Mouse (Mus musculus) liver, embryonic 15.5 days (tissue): ENCODE results near the gene Ccdc30. TPM values are rescaled to one million over a fixed set of nuclear protein-coding genes. Genes with fewer than 3 reads are reported as not detected.

ENCODE experiments used
- ATAC-seq: fragments of 200-750 bp; cut with Nextera tagmentation; 2 replicates; pipeline ENCODE4 v1.8.0; 2017; ENCODE audit warnings: moderate number of reproducible peaks, mild to moderate bottlenecking, moderate library complexity; ENCODE audit not compliant: insufficient read depth
- H3K27ac ChIP-seq: fragments of 300-500 bp; sonication (generic); replicated peaks from 2 replicates; pipeline ENCODE4 v1.5.1; 2015; ENCODE audit warnings: mild to moderate bottlenecking, inconsistent platforms
- H3K27me3 ChIP-seq: fragments of 300-500 bp; sonication (generic); 2 replicates; pipeline ENCODE4 v1.6.1; 2015; ENCODE audit warnings: mild to moderate bottlenecking, inconsistent platforms
- H3K36me3 ChIP-seq: fragments of 300-500 bp; sonication (generic); replicated peaks from 2 replicates; pipeline ENCODE4 v1.6.1; 2015; ENCODE audit warnings: moderate library complexity, mild to moderate bottlenecking, inconsistent platforms
- H3K4me1 ChIP-seq: fragments of 300-500 bp; sonication (generic); replicated peaks from 2 replicates; pipeline ENCODE4 v1.6.1; 2015; ENCODE audit warnings: inconsistent platforms
- H3K4me2 ChIP-seq: fragments of 300-500 bp; sonication (generic); 2 replicates; pipeline ENCODE4 v1.6.1; 2015; ENCODE audit warnings: moderate library complexity, mild to moderate bottlenecking, inconsistent platforms
- H3K4me3 ChIP-seq: fragments of 300-500 bp; sonication (generic); replicated peaks from 2 replicates; pipeline ENCODE4 v1.5.1; 2015; ENCODE audit warnings: mild to moderate bottlenecking, inconsistent platforms
- H3K9ac ChIP-seq: fragments of 300-500 bp; sonication (generic); 2 replicates; pipeline ENCODE4 v1.6.1; 2015; ENCODE audit warnings: moderate library complexity, mild to moderate bottlenecking, inconsistent platforms
- H3K9me3 ChIP-seq: fragments of 300-500 bp; sonication (generic); replicated peaks from 2 replicates; pipeline ENCODE4 v1.6.1; 2016; ENCODE audit warnings: inconsistent platforms
- WGBS: fragments of 180-500 bp; shearing (Covaris S2); methylation state at CpG from one replicate; pipeline ENCODE4 v1.1.7; 2015; ENCODE audit warnings: mixed read lengths; ENCODE audit not compliant: insufficient replicate concordance; 5-methylcytosine and 5-hydroxymethylcytosine counted together
- polyA plus RNA-seq: library from polyadenylated mRNA; unstranded; fragments of >200 nt; fragmentation: Nextera tagmentation; extraction: Ambion mirVana; gene quantifications from 2 replicates; pipeline ENCODE4 v1.2.1, GENCODE M21; 2015

Ccdc30 gene
- polyA plus RNA-seq, 1 experiment from 2014 or later: 1.1 TPM

GRCm38 (mm10) chr4:119362231-119362630, 53.1 kb downstream of the Ccdc30 start:
- H3K9ac ChIP-seq: no peak overlapping the region
- H3K9me3 ChIP-seq: no peaks in the 10 kb centered on the region
- H3K27me3 ChIP-seq: peaks cover 8% of the 10 kb centered on the region; the same call in 1 of the 2 replicates
- H3K27ac ChIP-seq: no peak overlapping the region
- 48% methylated on average over 3 of the region's 3 CpGs for WGBS
- H3K4me2 ChIP-seq: no peak overlapping the region
- H3K36me3 ChIP-seq: no peaks in the 10 kb centered on the region
- H3K4me3 ChIP-seq: no peak overlapping the region
- H3K4me1 ChIP-seq: no peaks in the 10 kb centered on the region
- ATAC-seq: no peak

DNA sequence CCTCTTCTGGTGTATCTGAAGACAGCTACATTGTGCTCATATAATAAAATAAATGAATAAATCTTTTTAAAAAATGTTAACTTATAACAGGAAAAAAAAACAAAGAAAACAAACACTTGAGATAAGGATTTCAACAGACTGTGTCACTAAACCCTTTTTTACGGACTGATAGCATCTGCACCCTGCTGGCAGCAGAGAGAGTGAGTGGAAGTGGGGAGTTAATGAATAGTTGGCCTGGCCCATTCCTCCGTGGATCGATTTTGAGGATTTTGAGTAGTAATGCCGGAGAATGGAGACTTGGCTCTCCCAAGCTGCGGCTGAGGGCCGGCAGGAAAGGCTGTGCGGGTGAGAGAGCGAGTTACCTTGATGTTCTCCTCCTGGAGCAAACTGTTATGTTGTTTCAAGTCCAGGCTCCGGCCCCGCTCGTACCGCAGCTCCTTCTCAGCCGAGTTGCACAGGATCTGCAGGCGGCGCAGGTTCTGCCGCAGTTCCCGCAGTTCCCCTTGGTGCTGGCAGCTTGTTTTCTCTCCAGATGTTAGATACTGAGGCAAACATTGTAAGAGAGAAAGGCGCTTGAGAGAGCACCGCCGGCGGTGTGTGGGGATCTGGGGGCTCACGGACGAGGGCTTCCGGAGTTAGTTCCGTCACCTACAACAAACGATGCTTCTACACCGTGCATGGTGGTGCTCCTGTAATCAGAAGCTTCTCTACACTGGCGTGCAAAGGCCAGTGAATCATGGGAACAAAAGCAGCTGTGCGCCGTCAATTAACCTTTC, 55.9 kb downstream of the Ccdc30 start:
- no peaks in the 10 kb centered on the region for H3K4me1 ChIP-seq
- H3K27ac ChIP-seq: no peak overlapping the region
- no peaks in the 10 kb centered on the region for H3K36me3 ChIP-seq
- ATAC-seq: no peak
- no peak overlapping the region for H3K9ac ChIP-seq
- peak overlapping the region; percentile 37 for H3K4me3 ChIP-seq
- peak overlapping the region; percentile 58 for H3K4me2 ChIP-seq
- 10% methylated on average over 30 of the region's 30 CpGs for WGBS
- H3K27me3 ChIP-seq: peaks cover 16% of the 10 kb centered on the region; the same call in 1 of the 2 replicates
- no peaks in the 10 kb centered on the region for H3K9me3 ChIP-seq

DNA sequence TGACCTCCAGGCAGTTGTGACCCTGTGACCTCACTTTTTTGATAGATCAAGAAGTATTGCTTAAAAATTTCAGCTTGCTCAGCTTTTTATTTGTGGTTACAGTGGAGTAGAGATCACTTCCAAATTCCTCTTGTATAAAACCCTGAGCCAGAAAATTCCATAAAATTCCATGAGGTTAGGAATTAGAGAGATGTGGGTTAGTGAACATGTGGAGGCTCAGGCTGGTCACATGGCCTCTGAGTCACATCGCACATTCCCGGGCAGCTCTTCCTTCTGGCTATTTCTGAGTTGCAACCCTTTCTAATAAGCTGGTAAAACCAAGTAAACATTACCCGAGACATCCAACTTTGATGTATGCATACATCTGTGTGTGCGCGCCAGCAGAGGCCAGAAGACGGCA, 69.8 kb downstream of the Ccdc30 start:
- 72% methylated on average over 6 of the region's 6 CpGs for WGBS

DNA sequence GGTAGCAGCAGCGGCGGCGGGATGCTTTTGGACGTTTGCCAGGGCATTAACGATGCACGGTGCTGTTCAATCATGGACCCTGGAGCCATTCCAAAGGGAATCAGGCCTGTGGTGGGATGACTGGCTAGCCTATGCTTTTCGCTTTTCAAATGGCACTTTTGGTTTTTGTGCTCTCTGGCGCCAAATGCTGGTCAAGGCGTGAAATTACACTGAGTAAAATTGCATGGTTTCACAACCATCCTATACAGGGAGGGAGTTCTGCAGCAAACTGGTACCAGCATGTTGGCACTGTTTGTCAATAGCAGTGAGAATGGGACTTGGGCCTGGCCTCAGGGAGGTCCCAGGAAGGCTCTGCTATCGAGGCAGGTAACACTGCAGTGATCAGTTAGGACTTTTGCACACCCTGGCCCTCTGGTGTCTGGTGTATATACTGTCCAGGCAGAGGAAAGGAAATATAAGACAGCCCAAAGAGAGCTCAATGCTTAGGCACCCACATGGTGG, 76.4 kb downstream of the Ccdc30 start:
- Histone ChIP-seq H3K27me3 (no peaks in the 10 kb centered on the region), H3K4me1 (0 out of 2 replicates have a peak, but pooled peaks cover 3% of the 10 kb centered on the region), H3K9ac (no peak overlapping the region), H3K4me3 (no peak overlapping the region), H3K9me3 (no peaks in the 10 kb centered on the region), H3K36me3 (no peaks in the 10 kb centered on the region), H3K27ac (no peak overlapping the region), H3K4me2 (no peak overlapping the region)
- ATAC-seq: no peak
- WGBS: 8% methylated on average over 10 of the region's 10 CpGs

More for the DNA sequence above, 69.8 kb downstream of the Ccdc30 start:
- Histone ChIP-seq H3K4me2 (no peak overlapping the region), H3K27ac (no peak overlapping the region), H3K4me3 (no peak overlapping the region), H3K27me3 (no peaks in the 10 kb centered on the region), H3K4me1 (no peaks in the 10 kb centered on the region), H3K9me3 (no peaks in the 10 kb centered on the region), H3K9ac (no peak overlapping the region), H3K36me3 (no peaks in the 10 kb centered on the region)
- ATAC-seq: no peak

- no peak overlapping the region for H3K4me2 ChIP-seq
- ATAC-seq: no peak
- H3K27me3 ChIP-seq: no peaks in the 10 kb centered on the region
- H3K9me3 ChIP-seq: no peaks in the 10 kb centered on the region
- no peak overlapping the region for H3K27ac ChIP-seq
- H3K4me3 ChIP-seq: no peak overlapping the region
- H3K36me3 ChIP-seq: no peaks in the 10 kb centered on the region
- H3K4me1 ChIP-seq: 0 out of 2 replicates have a peak, but pooled peaks cover 3% of the 10 kb centered on the region
- 70% methylated on average over 4 of the region's 4 CpGs for WGBS
- no peak overlapping the region for H3K9ac ChIP-seq
Observed at GRCm38 (mm10) chr4:119338422-119338821, 76.9 kb downstream of the Ccdc30 start.

- ATAC-seq: no peak
- H3K4me2 ChIP-seq: no peak overlapping the region
- H3K9ac ChIP-seq: no peak overlapping the region
- H3K36me3 ChIP-seq: no peaks in the 10 kb centered on the region
- WGBS: 68% methylated on average over 6 of the region's 6 CpGs
- H3K9me3 ChIP-seq: no peaks in the 10 kb centered on the region
- peaks cover 4% of the 10 kb centered on the region; the same call in 1 of the 2 replicates for H3K27me3 ChIP-seq
- H3K4me3 ChIP-seq: no peak overlapping the region
- H3K4me1 ChIP-seq: no peaks in the 10 kb centered on the region
- H3K27ac ChIP-seq: no peak overlapping the region
Observed at GRCm38 (mm10) chr4:119333487-119333886, 81.8 kb downstream of the Ccdc30 start.

DNA sequence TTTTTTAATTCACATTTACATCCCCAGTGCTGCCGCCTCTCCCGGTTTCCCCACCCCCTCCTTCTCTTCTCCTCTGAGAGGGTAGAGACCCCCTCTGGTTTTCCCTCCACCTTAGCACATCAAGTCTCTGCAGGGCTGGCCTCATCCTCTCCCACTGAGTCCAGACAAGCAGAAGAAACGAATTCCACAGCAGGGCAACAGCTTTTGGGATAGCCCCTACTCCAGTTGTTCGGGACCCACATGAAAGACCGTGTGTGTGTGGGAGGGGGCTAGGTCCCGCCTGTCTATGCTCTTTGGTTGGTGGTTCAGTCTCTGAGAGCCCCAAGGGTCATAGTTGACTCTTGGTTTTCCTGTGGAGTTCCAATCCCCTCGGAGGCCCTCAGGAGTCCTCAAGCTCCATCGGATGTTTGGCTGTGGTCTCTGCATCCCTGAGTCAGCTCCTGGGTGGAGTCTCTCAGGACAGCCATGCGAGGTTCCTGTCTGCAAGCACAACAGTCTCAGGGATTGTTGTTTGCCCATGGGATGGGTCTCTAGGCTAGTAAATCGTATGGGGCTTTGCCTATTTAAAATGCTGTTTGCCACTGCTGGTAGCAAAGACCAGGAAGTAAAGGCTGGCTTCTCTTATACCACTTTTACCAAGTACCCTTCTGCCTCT, 94.3 kb downstream of the Ccdc30 start:
- peak overlapping the region; percentile 50 for H3K9ac ChIP-seq
- ATAC-seq: peak; percentile 14; the same call in 1 of the 2 replicates
- peak overlapping the region; percentile 81 for H3K4me3 ChIP-seq
- H3K4me1 ChIP-seq: peaks cover 22% of the 10 kb centered on the region
- 29% methylated on average over 10 of the region's 10 CpGs for WGBS
- 0 out of 2 replicates have a peak overlapping the region, but pooled peaks have one; percentile 63 for H3K27ac ChIP-seq
- H3K9me3 ChIP-seq: no peaks in the 10 kb centered on the region
- peaks cover 5% of the 10 kb centered on the region; the same call in 1 of the 2 replicates for H3K27me3 ChIP-seq
- peaks cover 26% of the 10 kb centered on the region for H3K36me3 ChIP-seq
- peak overlapping the region; percentile 93 for H3K4me2 ChIP-seq

GRCm38 (mm10) chr4:119320131-119320830, 95.0 kb downstream of the Ccdc30 start, which contains the start of gene Ppih:
TSS of gene Ppih (minus strand) at chr4:119320546.
- Histone ChIP-seq H3K9me3 (no peaks in the 10 kb centered on the region), H3K36me3 (peaks cover 33% of the 10 kb centered on the region), H3K4me3 (peak within 1 kb of the TSS; percentile 81), H3K27ac (peak within 1 kb of the TSS; percentile 63; the same call in 1 of the 2 replicates), H3K4me2 (peak within 1 kb of the TSS; percentile 93), H3K4me1 (peaks cover 22% of the 10 kb centered on the region), H3K9ac (peak within 1 kb of the TSS; percentile 71), H3K27me3 (peaks cover 4% of the 10 kb centered on the region; the same call in 1 of the 2 replicates)
- ATAC-seq: peak; percentile 96
- under 1% methylated on average over 44 of the region's 44 CpGs for WGBS

DNA sequence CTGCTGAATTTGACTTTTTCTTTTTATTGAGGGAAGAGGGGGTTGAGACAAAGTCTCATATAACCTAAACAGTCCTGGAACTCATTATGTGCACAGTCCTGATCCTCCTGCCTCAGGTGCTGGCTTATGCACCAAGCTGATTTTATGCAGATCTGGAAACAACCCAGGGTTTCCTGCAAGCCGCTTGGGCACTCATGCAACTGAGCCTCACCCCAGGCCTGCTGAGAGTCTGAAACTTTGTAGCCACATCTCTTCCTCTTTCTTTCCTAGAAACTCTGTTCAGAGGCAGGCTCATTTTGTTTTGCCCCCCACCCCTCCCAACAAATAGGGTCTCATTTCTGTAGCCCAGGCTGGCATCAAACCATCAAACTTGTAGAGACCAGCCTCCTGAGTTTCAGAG, 101.6 kb downstream of the Ccdc30 start:
- 88% methylated on average over 1 of the region's 1 CpGs for WGBS
- no peak overlapping the region for H3K4me2 ChIP-seq
- H3K27ac ChIP-seq: no peak overlapping the region
- H3K4me1 ChIP-seq: peaks cover 1% of the 10 kb centered on the region; the same call in 1 of the 2 replicates
- H3K4me3 ChIP-seq: no peak overlapping the region
- no peaks in the 10 kb centered on the region for H3K27me3 ChIP-seq
- no peak for ATAC-seq
- H3K9ac ChIP-seq: no peak overlapping the region
- no peaks in the 10 kb centered on the region for H3K9me3 ChIP-seq
- peaks cover 81% of the 10 kb centered on the region for H3K36me3 ChIP-seq

- no peak overlapping the region for H3K9ac ChIP-seq
- no peak overlapping the region for H3K27ac ChIP-seq
- H3K4me2 ChIP-seq: no peak overlapping the region
- H3K4me3 ChIP-seq: no peak overlapping the region
- no peaks in the 10 kb centered on the region for H3K9me3 ChIP-seq
- H3K4me1 ChIP-seq: no peaks in the 10 kb centered on the region
- 78% methylated on average over 5 of the region's 5 CpGs for WGBS
- no peak for ATAC-seq
- H3K27me3 ChIP-seq: no peaks in the 10 kb centered on the region
- H3K36me3 ChIP-seq: peaks cover 32% of the 10 kb centered on the region
Observed at GRCm38 (mm10) chr4:119305418-119305817, 109.9 kb downstream of the Ccdc30 start.
